Mouse (Mus musculus) embryonic facial prominence, embryonic 13.5 days (tissue): ENCODE data around the gene Slc26a10. TPM values are rescaled to one million over a fixed set of nuclear protein-coding genes. Genes with fewer than 3 reads are reported as not detected.

Source experiments
- ATAC-seq: fragments of 200-750 bp; cut with Nextera tagmentation; 2 replicates; pipeline ENCODE4 v1.8.0; 2017; ENCODE audit warnings: low read depth; ENCODE audit not compliant: insufficient number of reproducible peaks, insufficient read depth, low FRiP score, low TSS enrichment
- H3K27ac ChIP-seq: fragments of 300-500 bp; sonication (generic); 2 replicates; pipeline ENCODE4 v1.5.1; 2015; ENCODE audit warnings: moderate library complexity, mild to moderate bottlenecking, inconsistent platforms
- H3K27me3 ChIP-seq: fragments of 300-500 bp; sonication (generic); 2 replicates; pipeline ENCODE4 v1.6.1; 2015; ENCODE audit warnings: mild to moderate bottlenecking, inconsistent platforms
- H3K36me3 ChIP-seq: fragments of 300-500 bp; sonication (generic); 2 replicates; pipeline ENCODE4 v1.6.1; 2015; ENCODE audit warnings: mild to moderate bottlenecking, inconsistent platforms
- H3K4me1 ChIP-seq: fragments of 300-500 bp; sonication (generic); 2 replicates; pipeline ENCODE4 v1.6.1; 2015; ENCODE audit warnings: inconsistent platforms
- H3K4me2 ChIP-seq: fragments of 300-500 bp; sonication (generic); 2 replicates; pipeline ENCODE4 v1.6.1; 2015; ENCODE audit warnings: moderate library complexity, mild to moderate bottlenecking, inconsistent platforms
- H3K4me3 ChIP-seq: fragments of 300-500 bp; sonication (generic); 2 replicates; pipeline ENCODE4 v1.5.1; 2015; ENCODE audit warnings: mild to moderate bottlenecking, inconsistent platforms
- H3K9ac ChIP-seq: fragments of 300-500 bp; sonication (generic); 2 replicates; pipeline ENCODE4 v1.6.1; 2015; ENCODE audit warnings: mild to moderate bottlenecking, inconsistent platforms
- H3K9me3 ChIP-seq: fragments of 300-500 bp; sonication (generic); 2 replicates; pipeline ENCODE4 v1.6.1; 2016; ENCODE audit warnings: inconsistent platforms
- WGBS: fragments of 180-500 bp; shearing (Covaris S2); methylation state at CpG from one replicate; pipeline ENCODE4 v1.1.7; 2015; ENCODE audit warnings: mixed read lengths; 5-methylcytosine and 5-hydroxymethylcytosine counted together
- polyA plus RNA-seq: library from polyadenylated mRNA; unstranded; fragments of >200 nt; fragmentation: Nextera tagmentation; extraction: Ambion mirVana; gene quantifications from 2 replicates; pipeline ENCODE4 v1.2.1, GENCODE M21; 2015

Gene Slc26a10
- 1.3 and 2.0 TPM in 2 replicates for polyA plus RNA-seq

DNA sequence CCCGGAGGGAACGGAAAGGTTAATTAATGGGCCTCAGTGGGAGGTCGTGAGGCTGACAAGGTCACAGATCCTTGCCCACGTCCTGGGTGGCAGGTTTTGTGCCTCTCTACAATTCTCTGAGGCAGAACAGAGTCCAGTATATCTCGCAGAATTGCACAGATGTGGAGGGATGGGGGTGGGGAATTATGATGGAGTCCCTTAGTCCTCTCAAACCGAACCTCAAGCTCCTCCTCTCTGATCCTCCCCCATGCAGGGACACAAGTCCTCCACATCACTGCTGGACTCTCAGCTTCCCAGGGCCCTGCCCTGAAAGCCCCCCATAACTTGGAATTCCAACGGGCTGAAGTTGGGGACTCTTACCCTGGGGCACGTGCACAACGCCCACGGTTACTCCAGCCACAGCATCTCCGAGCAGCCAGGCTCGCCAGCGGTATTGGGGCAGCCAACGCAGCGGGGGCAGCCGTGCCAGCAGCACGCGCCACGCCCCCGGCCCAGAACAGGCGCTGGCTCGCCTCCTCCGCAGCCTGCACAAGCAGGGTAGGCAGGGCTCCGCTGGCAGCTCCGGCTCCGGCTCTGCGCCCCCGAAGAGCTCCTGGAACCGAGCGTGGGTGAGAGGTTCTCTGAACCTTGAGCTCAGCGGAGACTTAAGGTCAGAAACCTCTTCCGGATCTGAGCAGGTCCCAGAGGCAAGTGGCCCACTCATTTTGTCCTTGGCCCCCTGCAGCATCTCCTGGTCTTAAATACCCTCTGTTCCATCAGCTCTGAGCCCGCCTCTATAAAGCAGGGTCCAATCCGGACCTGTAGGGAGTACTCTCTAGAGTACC, at the start of gene Slc26a10:
Gene Slc26a10, minus strand, starts transcription at position 775 of the 824 bp plus-strand sequence.
- H3K4me2 ChIP-seq = peak within 1 kb of the TSS; percentile 58
- ATAC-seq = no peak
- H3K9ac ChIP-seq = peak within 1 kb of the TSS; percentile 61
- peak within 1 kb of the TSS; percentile 33 for H3K4me3 ChIP-seq
- H3K9me3 ChIP-seq = no peaks in the 10 kb centered on the region
- peaks cover 31% of the 10 kb centered on the region for H3K36me3 ChIP-seq
- H3K4me1 ChIP-seq = peaks cover 51% of the 10 kb centered on the region
- WGBS = 2% methylated on average over 34 of the region's 34 CpGs
- H3K27me3 ChIP-seq = peaks cover 68% of the 10 kb centered on the region
- no peak within 1 kb of the TSS for H3K27ac ChIP-seq

GRCm38 (mm10) chr10:127228897-127229296, 48.5 kb upstream of the Slc26a10 start:
- WGBS = 19% methylated on average over 4 of the region's 4 CpGs
- H3K27me3 ChIP-seq = peaks cover 9% of the 10 kb centered on the region; the same call in 1 of the 2 replicates
- no peak overlapping the region for H3K9ac ChIP-seq
- peaks cover 7% of the 10 kb centered on the region; the same call in 1 of the 2 replicates for H3K4me1 ChIP-seq
- H3K4me2 ChIP-seq = no peak overlapping the region
- no peaks in the 10 kb centered on the region for H3K9me3 ChIP-seq
- H3K36me3 ChIP-seq = no peaks in the 10 kb centered on the region
- H3K27ac ChIP-seq = no peak overlapping the region
- no peak overlapping the region for H3K4me3 ChIP-seq
- ATAC-seq = no peak

- no peak for ATAC-seq
Observed at GRCm38 (mm10) chr10:127227163-127227562, 46.7 kb upstream of the Slc26a10 start.

GRCm38 (mm10) chr10:127226318-127226895, 46.0 kb upstream of the Slc26a10 start:
- peaks cover 9% of the 10 kb centered on the region; the same call in 1 of the 2 replicates for H3K27me3 ChIP-seq
- no peak overlapping the region for H3K9ac ChIP-seq
- H3K4me2 ChIP-seq = no peak overlapping the region
- peaks cover 7% of the 10 kb centered on the region; the same call in 1 of the 2 replicates for H3K4me1 ChIP-seq
- no peak for ATAC-seq
- no peak overlapping the region for H3K27ac ChIP-seq
- no peaks in the 10 kb centered on the region for H3K9me3 ChIP-seq
- no peak overlapping the region for H3K4me3 ChIP-seq
- WGBS = 66% methylated on average over 8 of the region's 8 CpGs
- no peaks in the 10 kb centered on the region for H3K36me3 ChIP-seq

More at GRCm38 (mm10) chr10:127227163-127227562, 46.7 kb upstream of the Slc26a10 start:
- Histone ChIP-seq H3K9ac (no peak overlapping the region), H3K9me3 (no peaks in the 10 kb centered on the region), H3K27ac (no peak overlapping the region), H3K27me3 (peaks cover 9% of the 10 kb centered on the region; the same call in 1 of the 2 replicates), H3K4me2 (no peak overlapping the region), H3K4me1 (peaks cover 7% of the 10 kb centered on the region; the same call in 1 of the 2 replicates), H3K36me3 (no peaks in the 10 kb centered on the region), H3K4me3 (no peak overlapping the region)
- 80% methylated on average over 8 of the region's 8 CpGs for WGBS

- H3K36me3 ChIP-seq = no peaks in the 10 kb centered on the region
- no peak overlapping the region for H3K27ac ChIP-seq
- H3K9ac ChIP-seq = peak overlapping the region; percentile 11; the same call in 1 of the 2 replicates
- no peak overlapping the region for H3K4me2 ChIP-seq
- no peak for ATAC-seq
- H3K27me3 ChIP-seq = peaks cover 9% of the 10 kb centered on the region; the same call in 1 of the 2 replicates
- no peak overlapping the region for H3K4me3 ChIP-seq
- H3K4me1 ChIP-seq = peaks cover 7% of the 10 kb centered on the region; the same call in 1 of the 2 replicates
- H3K9me3 ChIP-seq = no peaks in the 10 kb centered on the region
- WGBS = 29% methylated on average over 10 of the region's 10 CpGs
Observed at GRCm38 (mm10) chr10:127225732-127226131, 45.3 kb upstream of the Slc26a10 start.

GRCm38 (mm10) chr10:127225213-127225612, 44.8 kb upstream of the Slc26a10 start:
- H3K27me3 ChIP-seq = peaks cover 9% of the 10 kb centered on the region; the same call in 1 of the 2 replicates
- H3K9ac ChIP-seq = no peak overlapping the region
- H3K36me3 ChIP-seq = no peaks in the 10 kb centered on the region
- no peak overlapping the region for H3K4me3 ChIP-seq
- H3K9me3 ChIP-seq = no peaks in the 10 kb centered on the region
- WGBS = 34% methylated on average over 6 of the region's 6 CpGs
- H3K4me2 ChIP-seq = no peak overlapping the region
- H3K27ac ChIP-seq = peak overlapping the region; percentile 3; the same call in 1 of the 2 replicates
- no peak for ATAC-seq
- peaks cover 7% of the 10 kb centered on the region; the same call in 1 of the 2 replicates for H3K4me1 ChIP-seq

- ATAC-seq = no peak
- no peak overlapping the region for H3K27ac ChIP-seq
- no peaks in the 10 kb centered on the region for H3K36me3 ChIP-seq
- WGBS = 84% methylated on average over 2 of the region's 2 CpGs
- no peak overlapping the region for H3K9ac ChIP-seq
- H3K4me1 ChIP-seq = no peaks in the 10 kb centered on the region
- H3K9me3 ChIP-seq = no peaks in the 10 kb centered on the region
- H3K4me2 ChIP-seq = no peak overlapping the region
- H3K27me3 ChIP-seq = no peaks in the 10 kb centered on the region; the same call in 1 of the 2 replicates
- H3K4me3 ChIP-seq = no peak overlapping the region
Observed at GRCm38 (mm10) chr10:127218339-127218738, 37.9 kb upstream of the Slc26a10 start.

- no peak overlapping the region for H3K4me3 ChIP-seq
- H3K9ac ChIP-seq = no peak overlapping the region
- H3K4me1 ChIP-seq = no peaks in the 10 kb centered on the region
- no peak overlapping the region for H3K27ac ChIP-seq
- no peaks in the 10 kb centered on the region; the same call in 1 of the 2 replicates for H3K27me3 ChIP-seq
- ATAC-seq = no peak
- H3K4me2 ChIP-seq = no peak overlapping the region
- H3K9me3 ChIP-seq = no peaks in the 10 kb centered on the region
- H3K36me3 ChIP-seq = no peaks in the 10 kb centered on the region
Observed at GRCm38 (mm10) chr10:127217177-127217576, 36.7 kb upstream of the Slc26a10 start.

DNA sequence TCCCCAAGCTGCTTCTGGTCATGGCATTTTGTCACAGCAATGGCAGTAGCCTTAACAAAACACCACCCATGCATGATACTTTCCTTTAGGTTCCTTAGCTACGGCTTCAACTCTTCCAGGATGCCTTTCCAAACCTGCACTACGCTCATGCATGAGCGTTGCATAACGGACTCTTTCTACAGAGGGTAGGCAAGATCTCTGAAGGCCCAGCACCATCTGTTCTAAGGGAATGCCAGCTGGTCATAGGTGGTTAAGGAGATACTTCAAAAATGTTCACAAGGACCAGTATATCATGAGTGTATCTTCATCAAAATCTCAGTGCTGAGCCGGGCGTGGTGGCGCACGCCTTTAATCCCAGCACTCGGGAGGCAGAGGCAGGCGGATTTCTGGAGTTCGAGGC, 36.0 kb upstream of the Slc26a10 start:
- 97% methylated on average over 11 of the region's 11 CpGs for WGBS
- Histone ChIP-seq H3K27me3 (no peaks in the 10 kb centered on the region; the same call in 1 of the 2 replicates), H3K4me3 (no peak overlapping the region), H3K9ac (no peak overlapping the region), H3K4me2 (no peak overlapping the region), H3K9me3 (no peaks in the 10 kb centered on the region), H3K27ac (no peak overlapping the region), H3K4me1 (no peaks in the 10 kb centered on the region), H3K36me3 (no peaks in the 10 kb centered on the region)
- no peak for ATAC-seq

DNA sequence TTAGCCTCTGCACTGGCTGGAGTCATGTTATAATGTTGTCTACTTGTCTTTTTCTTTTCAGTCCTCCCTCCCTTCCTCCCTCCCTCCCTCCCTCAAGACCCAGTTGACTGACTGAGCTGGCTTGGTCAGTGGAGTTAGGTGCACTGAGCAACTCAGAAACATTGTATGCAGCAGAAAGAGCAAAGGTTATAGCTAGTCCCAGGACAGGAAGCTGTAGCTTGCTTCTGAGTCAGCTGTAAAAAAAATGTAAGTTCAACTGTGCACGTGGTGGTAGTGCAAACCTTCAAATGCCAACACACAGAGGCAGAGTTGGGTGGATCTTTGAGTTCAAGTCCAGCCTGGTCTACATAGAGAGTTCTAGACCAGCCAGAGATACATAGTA, 34.0 kb upstream of the Slc26a10 start:
- Histone ChIP-seq H3K36me3 (no peaks in the 10 kb centered on the region), H3K9me3 (no peaks in the 10 kb centered on the region), H3K27me3 (no peaks in the 10 kb centered on the region; the same call in 1 of the 2 replicates), H3K4me3 (no peak overlapping the region), H3K4me2 (no peak overlapping the region), H3K27ac (no peak overlapping the region), H3K4me1 (peaks cover 15% of the 10 kb centered on the region), H3K9ac (no peak overlapping the region)
- no peak for ATAC-seq
- WGBS = 51% methylated on average over 1 of the region's 1 CpGs

GRCm38 (mm10) chr10:127213704-127214421, 33.4 kb upstream of the Slc26a10 start:
- no peak overlapping the region for H3K9ac ChIP-seq
- no peaks in the 10 kb centered on the region; the same call in 1 of the 2 replicates for H3K27me3 ChIP-seq
- H3K4me1 ChIP-seq = peaks cover 17% of the 10 kb centered on the region
- H3K4me2 ChIP-seq = no peak overlapping the region
- WGBS = 85% methylated on average over 13 of the region's 13 CpGs
- H3K4me3 ChIP-seq = no peak overlapping the region
- no peaks in the 10 kb centered on the region for H3K36me3 ChIP-seq
- H3K9me3 ChIP-seq = no peaks in the 10 kb centered on the region
- H3K27ac ChIP-seq = no peak overlapping the region
- no peak for ATAC-seq
